Mouse (Mus musculus) liver, adult 2 months (tissue): ENCODE measurements at regions not wholly inside any gene's neighbourhood (a gene's known extent, or its start where the extent isn't known, plus 50 kb on each side); places are given as distances from the start of the nearest gene placed in this dataset.

Experiments
- CTCF ChIP-seq: fragments of 200-500 bp; IDR thresholded peaks from 2 replicates; pipeline ENCODE4 v1.5.1; 2011; ENCODE audit warnings: low read depth, low read length, control low read depth
- POLR2A ChIP-seq: fragments of 200-500 bp; IDR thresholded peaks from 2 replicates; pipeline ENCODE4 v1.6.1; 2011; ENCODE audit warnings: low read length, control low read depth; ENCODE audit not compliant: insufficient read depth; ENCODE audit errors: extremely low read depth

DNA sequence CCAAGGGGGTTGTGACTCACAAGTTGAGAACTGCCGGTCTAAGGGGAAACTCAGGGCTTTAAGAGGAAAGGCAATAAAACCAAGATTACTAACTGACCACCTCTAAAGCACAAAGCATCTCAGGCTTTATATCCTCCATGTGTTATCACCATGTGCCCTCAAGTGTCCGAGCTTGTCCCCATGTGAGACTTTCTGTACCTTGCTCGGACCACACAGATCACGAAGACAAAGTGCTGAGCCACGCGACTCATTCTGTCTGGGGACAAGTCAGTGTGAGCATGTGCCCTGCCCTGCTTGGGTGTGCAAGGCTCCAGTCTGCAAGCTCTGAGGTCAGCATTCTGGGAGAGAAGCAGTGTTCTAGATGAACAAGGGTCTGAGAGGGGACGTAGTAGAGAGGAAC is 119.2 kb upstream of the Gm26657 start:
- TF ChIP-seq POLR2A (no peak), CTCF (no peak)
